Mouse (Mus musculus): ENCODE data around the gene Gper1. TPM values are rescaled to one million over a fixed set of nuclear protein-coding genes. Genes with fewer than 3 reads are reported as not detected.

Gene Gper1
- total and polyA plus RNA-seq, 3 experiments: 0.07 to 0.15 TPM; not detected in 1

GRCm38 (mm10) chr5:139377468-139378270 is 45.3 kb upstream of the Gper1 start, which contains the start of gene Gpr146:
Gene Gpr146 (plus strand): TSS chr5:139377697.
- Histone ChIP-seq H3K9ac (ENCODE audit: control insufficient read depth, low read depth, low read length, poor library complexity, severe bottlenecking) (no peak within 1 kb of the TSS), H3K9me3 (replicated peaks; ENCODE audit: insufficient read depth, low read length) (no peaks in the 10 kb centered on the region), H3K36me3 (ENCODE audit: control insufficient read depth in 1 of 2, insufficient read depth in 2 of 2, low read length in 2 of 2) (peaks cover 0 to 18% of the 10 kb centered on the region in 2 experiments; a peak in 2 of 4 replicates), H3K27me3 (ENCODE audit: control insufficient read depth in 1 of 2, insufficient read depth in 2 of 2, low read length in 2 of 2) (no peaks in the 10 kb centered on the region), H3K4me3 (ENCODE audit: control insufficient read depth in 1 of 2, insufficient read depth in 1 of 2, low read depth in 2 of 2, low read length in 2 of 2) (no peak within 1 kb of the TSS), H3K4me1 (ENCODE audit: control insufficient read depth in 1 of 2, insufficient read depth in 2 of 2, low read length in 2 of 2) (peaks cover 8 to 24% of the 10 kb centered on the region in 2 experiments), H3K27ac (ENCODE audit: control insufficient read depth, low read depth, low read length) (no peak within 1 kb of the TSS), H3K79me2 (ENCODE audit: control insufficient read depth, insufficient read depth, low read length, poor library complexity) (peaks cover 8% of the 10 kb centered on the region)
- no peak for DNase-seq (ENCODE audit: low read depth, low spot score)
- TF ChIP-seq UBTF (IDR thresholded peaks at IDR 0.05; ENCODE audit: borderline replicate concordance, insufficient read depth, low read depth, low read length): no peak
- no peak for TF ChIP-seq TBP (IDR thresholded peaks at IDR 0.05; ENCODE audit: low read depth, low read length)
- TF ChIP-seq CHD1 (IDR thresholded peaks at IDR 0.05; ENCODE audit: low read depth, low read length): no peak
- TF ChIP-seq ETS1 (IDR thresholded peaks at IDR 0.05; ENCODE audit: low read depth, low read length): no peak
- no peak for TF ChIP-seq MYB (IDR thresholded peaks at IDR 0.05; ENCODE audit: low read depth, low read length)
- TF ChIP-seq TCF12 (IDR thresholded peaks at IDR 0.05; ENCODE audit: low read depth, low read length): no peak
- TF ChIP-seq ZC3H11A (IDR thresholded peaks at IDR 0.05; ENCODE audit: low read depth, low read length): no peak
- TF ChIP-seq JUND (IDR thresholded peaks at IDR 0.05; ENCODE audit: low read depth, low read length): no peak
- no peak for TF ChIP-seq NELFE (IDR thresholded peaks at IDR 0.05; ENCODE audit: low read depth, low read length)
- TF ChIP-seq ZNF384 (IDR thresholded peaks at IDR 0.05; ENCODE audit: low read depth, low read length): no peak
- no peak for TF ChIP-seq MXI1 (IDR thresholded peaks at IDR 0.05; ENCODE audit: low read depth, low read length)
- TF ChIP-seq RCOR1 (IDR thresholded peaks at IDR 0.05; ENCODE audit: low read depth, low read length): no peak

GRCm38 (mm10) chr5:139378271-139378556 is 44.7 kb upstream of the Gper1 start:
- peaks cover 0 to 21% of the 10 kb centered on the region in 2 experiments; a peak in 2 of 4 replicates for H3K36me3 ChIP-seq (ENCODE audit: control insufficient read depth in 1 of 2, insufficient read depth in 2 of 2, low read length in 2 of 2)
- peaks cover 11 to 26% of the 10 kb centered on the region in 2 experiments for H3K4me1 ChIP-seq (ENCODE audit: control insufficient read depth in 1 of 2, insufficient read depth in 2 of 2, low read length in 2 of 2)
- H3K27ac ChIP-seq (ENCODE audit: control insufficient read depth, low read depth, low read length): no peak overlapping the region
- H3K79me2 ChIP-seq (ENCODE audit: control insufficient read depth, insufficient read depth, low read length, poor library complexity): peaks cover 9% of the 10 kb centered on the region
- no peak overlapping the region for H3K4me3 ChIP-seq (ENCODE audit: control insufficient read depth in 1 of 2, insufficient read depth in 1 of 2, low read depth in 2 of 2, low read length in 2 of 2)
- TF ChIP-seq NRF1 (IDR thresholded peaks at IDR 0.05; ENCODE audit: insufficient read depth, low read depth, low read length, poor library complexity, severe bottlenecking) (no peak), RAD21 (IDR thresholded peaks at IDR 0.05; ENCODE audit: low read depth, low read length) (no peak), ELF1 (IDR thresholded peaks at IDR 0.05; ENCODE audit: low read depth, low read length) (no peak), GABPA (IDR thresholded peaks at IDR 0.05; ENCODE audit: low read depth, low read length) (no peak), MAX (IDR thresholded peaks at IDR 0.05; ENCODE audit: low read length) (no peak), TCF12 (IDR thresholded peaks at IDR 0.05; ENCODE audit: low read depth, low read length) (no peak), NELFE (IDR thresholded peaks at IDR 0.05; ENCODE audit: low read depth, low read length) (no peak), TAL1 (IDR thresholded peaks at IDR 0.05; ENCODE audit: low read length) (no peak), USF2 (IDR thresholded peaks at IDR 0.05; ENCODE audit: borderline replicate concordance in 1 of 2, insufficient read depth in 1 of 2, low read depth in 1 of 2, low read length in 2 of 2) (no peak), USF1 (IDR thresholded peaks at IDR 0.05; ENCODE audit: low read depth, low read length) (no peak), UBTF (IDR thresholded peaks at IDR 0.05; ENCODE audit: borderline replicate concordance, insufficient read depth, low read depth, low read length) (no peak), RCOR1 (IDR thresholded peaks at IDR 0.05; ENCODE audit: low read depth, low read length) (no peak), ZC3H11A (IDR thresholded peaks at IDR 0.05; ENCODE audit: low read depth, low read length) (no peak), BHLHE40 (IDR thresholded peaks at IDR 0.05; ENCODE audit: borderline replicate concordance, low read depth, low read length) (no peak), E2F4 (IDR thresholded peaks at IDR 0.05; ENCODE audit: borderline replicate concordance, low read depth, low read length) (no peak)
- no peak for DNase-seq (ENCODE audit: low read depth, low spot score)
- no peak overlapping the region for H3K9ac ChIP-seq (ENCODE audit: control insufficient read depth, low read depth, low read length, poor library complexity, severe bottlenecking)
- no peaks in the 10 kb centered on the region for H3K27me3 ChIP-seq (ENCODE audit: control insufficient read depth in 1 of 2, insufficient read depth in 2 of 2, low read length in 2 of 2)
- H3K9me3 ChIP-seq (replicated peaks; ENCODE audit: insufficient read depth, low read length): no peaks in the 10 kb centered on the region
